Mouse (Mus musculus) adrenal gland, postnatal 25 days (tissue): ENCODE data around the gene Eml1. TPM values are rescaled to one million over a fixed set of nuclear protein-coding genes. Genes with fewer than 3 reads are reported as not detected.
A peak's percentile ranks its signal among the peaks of the same experiment; 100 is the strongest.

Source experiments
- DNase-seq: peaks from one replicate; pipeline ENCODE4 v3.0.0; 2021; ENCODE audit warnings: mixed read lengths
- total RNA-seq: library from RNA; stranded (reverse); gene quantifications from 2 replicates; pipeline ENCODE4 v1.2.3, GENCODE M21; 2021

The Eml1 gene
- total RNA-seq, 1 experiment from 2014 or later, result 15.5 TPM

DNA sequence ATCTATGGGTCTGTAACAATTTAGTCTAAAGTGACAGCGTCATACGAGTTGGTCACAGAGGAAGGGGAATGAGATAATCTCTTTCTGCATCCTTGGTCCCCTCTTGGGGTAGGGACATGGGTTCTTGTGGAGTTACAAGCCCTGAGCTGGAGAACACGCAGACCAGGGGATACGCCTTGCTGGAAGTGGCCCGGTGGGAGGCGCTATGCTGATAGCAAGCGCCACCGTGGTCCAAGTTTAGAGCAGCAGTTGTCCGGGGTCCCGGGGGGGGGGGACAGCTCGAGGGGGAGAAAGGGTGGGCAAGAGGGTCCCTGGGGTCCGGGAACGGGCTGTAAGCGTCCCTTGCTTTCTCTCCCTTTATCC is 51.7 kb downstream of the Eml1 start:
- peak; percentile 31 for DNase-seq

DNA sequence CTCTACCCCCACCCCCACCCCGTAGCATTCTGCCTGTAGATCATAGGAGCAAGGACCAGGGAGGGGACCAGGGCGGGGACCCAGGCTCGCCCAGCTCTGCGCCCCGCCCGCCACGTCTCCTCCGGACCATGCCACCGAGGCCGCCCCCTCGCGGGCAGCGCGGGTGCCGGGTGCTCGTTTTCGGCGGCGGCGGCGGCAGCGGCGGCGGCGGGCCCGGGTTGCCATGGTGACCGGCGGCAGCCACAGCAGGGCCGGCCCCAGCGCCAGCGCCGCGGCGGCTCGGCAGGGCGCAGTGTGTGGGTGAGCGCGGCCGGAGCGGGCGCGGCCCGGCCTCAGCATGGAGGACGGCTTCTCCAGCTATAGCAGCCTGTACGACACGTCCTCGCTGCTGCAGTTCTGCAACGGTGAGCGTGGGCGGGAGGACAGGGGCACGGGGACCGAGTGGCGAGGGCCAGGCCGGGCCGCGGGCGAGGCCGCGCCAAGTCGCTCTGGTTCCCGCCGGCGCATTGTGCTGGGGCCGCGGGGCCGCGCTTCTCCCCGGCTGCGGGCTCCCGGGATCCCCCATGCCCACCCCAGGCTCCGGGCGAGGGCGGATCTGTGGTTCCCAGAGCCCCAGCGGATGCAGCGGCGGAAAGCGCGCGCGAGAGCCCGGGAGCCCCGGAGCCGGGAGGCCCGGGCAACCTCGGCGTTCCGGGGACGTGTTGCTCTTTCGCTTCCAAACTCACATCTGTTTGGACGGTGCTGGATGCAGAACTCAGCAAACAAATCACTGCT is 52.3 kb downstream of the Eml1 start:
- peak; percentile 95 for DNase-seq

DNA sequence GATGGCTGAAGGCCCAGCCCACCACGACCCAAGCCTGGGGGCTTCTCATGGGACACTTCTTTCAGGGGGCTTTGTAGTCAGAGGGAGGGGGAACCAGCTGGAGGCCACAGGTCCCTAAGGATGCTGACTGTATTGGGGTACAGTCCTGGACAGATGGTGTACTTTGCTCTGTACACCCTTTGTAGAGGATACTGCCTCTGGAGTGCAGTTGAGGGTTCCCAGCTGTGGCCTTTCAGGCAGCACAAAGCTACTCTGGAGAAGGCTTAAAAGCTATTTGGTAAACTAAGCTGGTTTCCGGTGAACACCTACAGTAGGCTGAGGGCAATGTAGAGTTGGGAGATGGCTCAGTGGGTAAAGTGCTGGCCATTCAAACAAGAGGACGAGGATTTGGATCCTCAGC is 60.2 kb downstream of the Eml1 start:
- no peak for DNase-seq

DNA sequence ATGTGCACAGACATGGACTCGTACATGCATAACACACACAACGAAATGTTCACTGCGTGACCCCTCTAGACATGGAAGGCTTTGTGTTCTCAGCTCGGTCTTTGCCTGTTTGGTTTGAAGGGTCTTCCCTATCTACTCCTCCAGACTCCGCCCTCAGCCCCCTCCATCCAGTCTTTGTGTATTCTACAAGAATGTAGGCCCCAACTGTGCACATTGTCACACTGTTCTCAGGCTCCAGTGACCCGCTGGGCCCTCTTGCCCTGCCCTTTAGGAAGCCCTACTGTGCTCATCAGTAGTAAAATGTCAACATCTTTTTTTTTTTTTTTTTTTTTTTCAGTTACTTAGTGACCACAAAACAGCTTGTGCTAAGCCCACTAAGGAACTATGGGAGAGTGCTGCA is 61.0 kb downstream of the Eml1 start:
- DNase-seq, result no peak

DNA sequence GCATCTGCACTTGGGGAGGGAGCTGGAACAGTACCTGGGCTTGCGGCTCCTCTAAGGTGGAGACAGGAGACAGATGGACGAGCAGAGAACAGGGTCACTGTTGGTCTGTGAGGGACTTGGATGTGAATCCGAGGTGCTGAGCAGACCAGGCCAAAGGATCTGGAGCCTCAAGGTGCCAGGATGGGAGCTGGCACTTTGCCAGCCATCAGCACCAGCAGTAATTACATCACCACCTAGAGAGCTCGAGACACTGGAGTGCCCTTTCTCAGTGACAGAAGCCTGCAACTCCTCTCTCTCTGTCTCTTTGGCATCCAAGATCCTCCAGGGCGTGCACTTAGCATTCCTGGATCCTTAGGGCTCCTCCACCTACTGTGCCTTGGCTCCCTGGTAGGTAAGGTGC is 61.8 kb downstream of the Eml1 start:
- DNase-seq, result no peak

DNA sequence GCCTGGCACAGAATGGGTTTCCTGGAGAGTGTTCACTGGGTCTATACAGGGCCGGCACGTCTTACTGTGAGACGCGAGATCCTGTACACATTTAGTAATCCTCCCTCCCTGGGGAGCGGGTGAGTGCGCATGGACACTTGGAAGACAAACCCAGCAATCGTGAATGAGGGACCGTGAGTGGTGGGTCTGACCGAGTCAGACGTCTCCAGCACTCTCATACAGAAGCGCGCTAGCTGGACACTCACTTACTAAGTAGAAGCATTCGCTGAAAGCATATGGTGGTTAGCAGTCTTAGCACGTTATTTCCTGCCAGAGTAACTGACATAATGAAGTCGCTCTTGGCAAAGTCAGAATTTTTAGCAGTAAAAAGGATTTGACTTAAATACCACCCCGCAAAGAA is 62.3 kb downstream of the Eml1 start:
- DNase-seq, result no peak

DNA sequence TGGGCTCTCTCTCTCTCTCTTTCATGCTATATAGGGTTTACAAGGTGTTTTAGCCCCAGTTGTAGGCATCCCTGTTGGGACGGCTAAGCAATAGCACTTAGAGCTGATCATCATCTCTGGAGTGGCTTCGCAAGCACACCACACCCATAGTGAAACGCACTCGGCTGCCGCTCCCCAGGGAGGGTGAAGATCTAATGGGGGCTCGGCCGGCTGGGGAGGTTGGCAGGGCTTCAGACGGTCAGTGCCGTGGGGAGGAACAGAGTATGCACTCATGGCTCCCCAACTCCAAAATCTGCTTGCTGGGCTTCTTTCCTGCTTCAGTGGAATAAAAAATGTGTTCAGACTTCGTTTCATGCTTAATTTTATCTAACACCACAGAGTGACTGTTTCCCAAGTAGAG is 62.7 kb downstream of the Eml1 start:
- no peak for DNase-seq

DNA sequence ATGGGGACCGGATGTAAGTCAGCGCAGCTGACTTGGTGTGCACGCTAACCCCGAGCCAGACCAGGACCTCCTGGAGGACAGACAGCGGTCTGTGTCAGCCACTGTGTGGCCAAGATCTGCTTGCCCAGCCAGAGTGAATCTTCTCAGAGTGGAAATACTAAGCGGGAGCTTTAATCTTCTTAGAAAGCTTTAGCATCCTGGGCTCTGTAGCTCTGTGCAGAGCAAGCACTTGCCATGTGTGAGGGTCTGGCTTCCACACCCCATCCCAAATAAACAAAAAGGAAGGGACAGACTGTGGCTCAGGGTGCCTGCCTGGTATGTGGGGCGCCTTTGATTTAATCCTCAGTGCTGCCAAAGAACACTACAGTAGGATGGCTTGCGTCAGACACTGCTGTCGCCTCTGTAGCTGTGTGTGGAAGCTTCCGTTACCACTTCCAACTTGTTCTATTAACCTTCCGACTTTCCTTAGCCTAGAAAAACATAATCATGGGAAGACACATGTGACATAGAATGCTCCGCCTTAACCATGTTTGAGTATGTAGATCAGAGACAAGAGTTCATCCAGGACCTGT is 64.8 kb downstream of the Eml1 start:
- no peak for DNase-seq

DNA sequence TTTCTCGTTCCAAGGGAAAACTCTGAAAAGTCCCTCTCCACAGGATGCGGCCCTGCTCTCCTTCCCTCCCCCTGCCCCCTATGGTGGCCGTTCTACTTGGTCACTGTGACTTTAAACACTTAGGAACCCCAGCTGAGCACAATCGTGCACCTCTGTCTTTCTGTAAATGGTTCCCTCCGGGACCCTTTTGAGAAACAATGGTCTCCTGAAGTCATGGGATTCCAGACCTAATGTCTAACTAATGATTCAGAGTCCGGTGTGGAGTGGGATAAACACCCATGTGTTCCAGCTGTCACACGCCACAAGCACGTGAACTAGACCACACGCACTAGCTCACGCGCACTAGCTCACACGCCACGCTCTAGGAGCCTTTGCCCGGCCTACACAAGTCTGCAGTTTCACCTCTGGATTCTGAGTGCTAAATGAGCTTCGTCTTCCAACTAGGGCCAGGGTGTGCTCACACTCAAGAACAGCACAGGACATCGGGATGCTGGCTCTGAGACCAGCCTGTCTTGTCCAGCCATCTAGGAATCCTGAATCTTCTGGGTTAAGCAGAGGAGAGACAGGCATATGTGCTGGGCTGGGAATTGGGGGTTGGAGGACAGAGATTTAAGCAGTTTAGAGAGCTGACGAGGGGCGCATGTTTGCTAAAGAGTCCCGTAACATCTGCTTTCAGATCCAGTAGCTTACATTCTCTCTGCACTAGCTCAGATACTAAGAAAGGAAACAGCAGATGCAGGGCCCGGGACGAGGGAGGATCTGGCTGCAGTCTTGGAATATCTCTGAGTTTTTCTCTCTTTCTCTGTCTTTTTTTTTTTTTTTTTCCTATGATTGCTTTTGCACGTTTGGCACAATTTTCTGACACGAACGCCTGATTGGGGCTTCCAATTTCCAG is 65.5 kb downstream of the Eml1 start:
- DNase-seq, result no peak

DNA sequence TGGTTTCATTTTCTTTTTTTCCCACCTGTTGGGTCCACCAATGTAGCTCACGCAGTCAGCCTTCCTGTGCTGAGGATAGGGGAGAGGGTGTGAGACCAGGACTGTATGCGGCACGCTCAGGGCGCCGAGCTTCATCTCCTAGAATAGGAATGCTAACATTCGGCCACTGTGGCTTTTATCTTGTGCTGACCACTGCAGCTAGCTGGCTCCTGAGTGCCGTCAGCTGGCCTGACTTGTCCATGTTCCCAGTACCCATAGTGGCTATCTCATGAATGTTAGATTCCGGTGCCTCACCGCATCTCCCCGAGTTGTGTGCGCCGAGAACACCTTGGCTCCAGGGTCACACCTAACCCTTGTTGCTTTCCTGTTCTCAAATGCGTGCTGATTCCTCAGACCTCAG is 66.7 kb downstream of the Eml1 start:
- no peak for DNase-seq

DNA sequence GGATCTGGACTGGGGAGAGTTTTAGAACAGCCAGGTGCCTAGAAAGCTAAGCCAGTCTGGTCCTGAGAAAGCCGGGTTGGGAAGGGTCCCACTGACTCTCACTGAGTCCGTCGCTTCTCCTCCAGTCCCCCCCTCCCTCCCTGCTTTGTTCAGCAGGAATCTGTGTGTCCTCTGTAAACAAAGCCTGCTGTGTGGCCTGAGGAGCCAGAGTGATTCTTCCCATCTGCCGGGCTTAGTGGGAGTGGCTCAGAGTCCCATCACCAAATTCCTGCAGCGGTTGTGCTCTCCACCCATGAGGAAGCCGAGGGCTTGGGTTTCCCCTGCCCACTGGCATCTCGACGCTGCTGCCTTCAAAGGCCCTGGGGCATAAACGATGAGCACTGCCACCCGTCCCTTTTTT is 72.5 kb downstream of the Eml1 start:
- DNase-seq, result no peak

DNA sequence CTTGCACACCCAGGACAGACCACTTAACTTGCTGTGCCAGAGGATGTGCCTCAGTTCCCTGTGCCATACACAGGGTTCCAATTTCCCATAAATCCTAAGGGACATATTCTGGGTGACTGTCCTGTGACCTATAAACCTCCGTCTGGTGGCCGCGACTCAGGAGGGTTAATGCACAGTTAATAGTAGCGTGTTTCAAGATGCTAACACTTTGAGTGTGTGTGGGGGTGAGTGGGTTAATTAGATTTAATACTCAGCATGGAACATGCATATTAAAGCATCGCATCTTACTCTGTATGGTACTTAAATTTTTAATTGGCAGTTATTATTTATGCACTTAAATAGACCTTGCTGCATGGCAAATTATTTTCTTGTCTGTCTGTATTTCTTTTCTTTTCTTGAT is 73.0 kb downstream of the Eml1 start:
- DNase-seq, result no peak

DNA sequence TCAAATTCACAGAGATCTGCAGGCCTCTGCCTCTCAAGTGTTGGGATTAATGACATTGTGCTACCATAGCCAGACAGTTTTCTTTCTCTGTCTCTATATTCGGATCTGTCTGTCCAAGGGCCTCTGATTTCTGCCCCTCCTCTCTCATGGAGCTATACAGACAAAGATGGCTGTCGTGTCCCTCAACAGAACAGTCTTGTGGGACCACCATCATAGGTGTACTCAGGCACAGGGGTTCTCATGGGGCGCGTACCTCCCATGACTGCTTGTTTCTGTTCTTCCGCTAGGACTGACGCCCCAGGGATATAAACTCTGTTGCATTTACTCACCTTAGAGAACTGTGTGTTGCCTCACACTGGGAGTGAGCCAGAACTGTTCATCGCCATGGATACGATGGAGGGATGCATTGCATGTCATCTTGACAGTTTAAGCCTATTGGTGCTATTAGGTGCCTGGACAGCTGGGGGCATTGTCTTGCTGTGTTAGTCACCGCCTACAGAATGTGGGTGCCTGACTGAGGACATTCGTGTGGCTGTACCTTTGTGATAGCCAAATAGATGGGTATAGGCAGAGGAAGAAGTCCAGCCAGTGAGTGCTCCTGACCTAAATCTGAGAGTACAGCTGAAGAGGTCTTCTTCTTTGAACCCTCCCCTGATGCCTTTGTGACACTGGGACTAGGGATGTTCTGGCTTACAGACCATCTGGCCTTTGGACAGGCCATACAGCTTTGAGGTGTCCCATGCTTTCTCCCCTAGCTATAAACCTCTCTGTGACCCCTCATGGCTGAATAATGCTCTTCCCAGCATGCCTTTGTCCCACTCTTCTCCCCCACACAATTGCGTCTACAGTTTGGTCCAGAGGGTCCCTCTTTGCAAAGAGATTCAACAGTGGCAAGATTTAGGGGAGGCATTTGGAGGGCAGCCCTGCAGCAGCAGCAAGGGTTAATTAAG is 73.7 kb downstream of the Eml1 start:
- DNase-seq, result no peak

DNA sequence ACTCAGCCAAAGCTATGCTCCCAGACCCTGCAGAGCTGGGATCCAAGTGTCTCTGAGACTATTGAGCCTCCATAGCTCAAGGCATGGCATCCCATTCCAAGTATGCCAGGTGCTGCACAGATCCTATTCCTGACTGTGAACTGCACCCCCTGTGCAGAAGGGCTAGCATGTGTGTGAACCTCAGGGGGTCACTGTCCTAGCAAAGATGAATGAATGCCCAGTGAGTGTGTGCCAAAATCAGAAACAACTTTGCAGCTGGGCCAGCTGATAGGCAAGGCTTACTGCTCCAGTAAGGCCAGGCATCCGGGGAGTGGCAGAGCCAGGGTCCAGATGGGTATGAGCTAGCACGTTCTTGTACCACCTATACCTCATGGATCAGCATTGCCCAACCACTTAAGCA is 76.0 kb downstream of the Eml1 start:
- DNase-seq, result no peak

DNA sequence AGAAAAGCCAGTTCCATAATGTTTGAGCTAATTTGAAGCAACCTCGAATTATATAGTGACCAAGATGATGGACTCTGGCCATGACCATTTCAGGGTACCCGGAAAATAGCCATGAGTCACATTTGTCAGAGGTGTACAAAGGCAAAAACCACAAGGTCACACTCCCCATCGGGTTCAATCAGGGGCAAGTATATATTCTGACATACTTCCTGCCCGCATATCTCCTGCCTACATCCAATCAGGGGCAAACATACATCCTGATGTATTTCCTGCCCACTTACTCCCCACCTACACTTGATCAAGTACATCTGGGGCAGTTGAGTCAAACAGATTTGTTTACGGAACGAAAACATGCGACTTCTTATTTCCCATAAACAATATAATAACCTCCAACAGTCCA is 77.6 kb downstream of the Eml1 start:
- no peak for DNase-seq

DNA sequence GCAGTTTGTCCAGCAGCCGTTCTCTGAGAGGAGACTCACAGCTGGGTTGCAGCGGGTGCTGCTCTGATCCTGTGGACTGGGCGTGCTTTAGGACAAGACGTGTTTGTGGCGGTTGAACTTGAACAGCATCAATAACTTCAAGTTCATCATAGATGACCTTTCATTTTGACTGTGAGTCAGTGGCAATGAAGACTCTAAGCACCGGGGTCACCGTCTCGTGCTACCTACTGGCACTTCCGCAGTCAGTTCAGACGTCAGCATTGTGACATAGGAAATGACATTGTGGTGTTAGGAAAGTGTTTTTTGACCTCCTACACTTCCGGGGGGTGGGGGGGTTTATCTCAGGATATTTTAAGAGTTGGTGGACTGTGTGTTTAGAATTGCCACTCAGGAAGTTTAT is 79.2 kb downstream of the Eml1 start:
- peak; percentile 23 for DNase-seq

DNA sequence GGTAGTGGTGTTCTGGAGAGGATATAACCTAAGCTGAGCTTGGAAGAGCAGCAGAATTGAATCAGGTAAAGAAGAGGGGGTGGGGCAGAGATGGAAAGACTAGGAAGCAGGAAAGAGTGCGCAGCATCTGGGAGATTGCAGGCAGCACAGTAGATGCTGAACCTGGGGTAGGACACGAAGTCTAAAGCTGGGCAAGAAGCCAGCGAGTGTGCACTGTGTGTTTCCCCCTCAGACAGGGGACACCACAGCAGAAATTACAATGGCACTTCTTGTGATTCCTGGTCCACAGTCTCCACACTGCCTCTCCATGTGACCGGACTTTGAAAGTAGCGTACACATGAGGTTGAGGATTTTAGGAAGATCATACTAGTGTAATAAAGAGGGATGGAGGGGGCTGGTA is 79.8 kb downstream of the Eml1 start:
- DNase-seq, result no peak

DNA sequence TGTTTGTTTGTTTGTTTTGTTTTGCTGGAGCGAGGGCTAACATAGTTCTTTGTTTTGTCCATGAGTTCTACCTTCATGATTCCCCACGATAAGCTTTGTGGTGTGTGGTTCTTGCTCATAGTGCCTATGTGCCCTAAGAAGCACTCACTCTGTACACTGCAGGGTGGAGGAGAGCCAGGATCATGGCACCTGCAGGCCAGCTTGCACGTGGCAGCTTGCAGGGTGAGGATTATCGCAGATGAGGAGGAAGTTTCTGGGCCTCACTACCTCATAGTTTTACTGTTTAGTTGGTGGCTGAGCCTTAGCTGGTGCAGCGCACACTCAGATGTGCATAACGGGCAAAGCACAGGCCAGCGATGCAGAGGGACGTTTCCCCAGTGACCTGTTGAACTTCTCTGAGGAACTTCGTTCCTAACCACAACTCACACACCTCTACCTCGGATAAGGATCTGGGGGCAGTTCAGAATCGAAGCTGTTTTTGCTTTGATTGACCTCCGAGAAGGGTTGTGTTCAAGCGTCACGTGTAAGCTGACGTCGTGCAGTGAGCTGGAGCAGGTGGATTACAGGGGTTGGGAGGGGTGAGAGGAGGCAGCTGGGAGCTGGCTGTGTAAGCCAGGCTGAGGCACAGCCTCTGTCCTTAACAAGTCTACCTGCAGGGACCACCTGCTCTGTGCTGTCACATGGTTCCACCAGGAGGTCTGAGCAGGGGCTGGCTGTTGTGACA is 81.6 kb downstream of the Eml1 start:
- no peak for DNase-seq

DNA sequence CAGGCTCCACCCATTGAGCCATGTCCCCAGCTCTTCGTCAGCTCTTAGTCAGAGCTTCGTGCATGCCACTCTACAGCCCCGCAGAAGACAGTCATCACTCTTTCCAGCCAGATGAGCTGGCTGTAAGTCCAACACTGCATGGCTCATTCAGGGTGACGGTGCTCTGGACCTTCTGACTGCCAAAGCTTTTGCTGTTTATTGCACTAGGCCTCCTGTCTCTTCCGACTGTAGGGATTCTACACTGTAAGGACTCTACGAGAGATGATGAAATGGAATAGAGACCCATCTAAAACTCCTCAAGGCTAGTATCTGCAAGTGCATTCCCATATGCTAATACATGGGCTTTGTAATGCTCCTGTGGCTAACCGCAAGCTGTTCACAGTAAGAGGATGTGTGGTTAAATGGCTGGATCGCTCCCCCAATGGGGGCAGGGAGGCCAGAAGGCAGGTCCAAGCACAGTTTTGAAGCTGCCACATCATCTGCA is 82.8 kb downstream of the Eml1 start:
- peak; percentile 20 for DNase-seq

DNA sequence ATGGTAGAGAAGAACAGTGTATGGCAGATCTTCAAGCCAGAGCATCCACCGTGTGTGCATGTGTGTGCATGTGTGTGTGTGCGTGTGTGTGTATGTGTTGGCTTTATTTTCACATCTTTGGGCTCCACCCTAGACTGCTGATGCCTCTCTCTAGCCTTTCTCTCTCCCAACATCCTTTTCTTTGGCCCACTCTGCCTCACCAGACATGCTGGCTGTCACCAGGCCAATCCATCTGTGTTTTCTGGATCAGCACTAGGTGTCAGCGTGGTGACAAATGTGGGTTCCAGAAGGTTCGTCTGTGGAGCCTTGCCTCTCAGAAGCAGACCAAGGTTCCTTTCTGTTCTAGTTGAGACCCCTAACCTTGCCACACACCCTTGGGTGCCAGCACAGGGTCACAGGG is 84.2 kb downstream of the Eml1 start:
- no peak for DNase-seq

DNA sequence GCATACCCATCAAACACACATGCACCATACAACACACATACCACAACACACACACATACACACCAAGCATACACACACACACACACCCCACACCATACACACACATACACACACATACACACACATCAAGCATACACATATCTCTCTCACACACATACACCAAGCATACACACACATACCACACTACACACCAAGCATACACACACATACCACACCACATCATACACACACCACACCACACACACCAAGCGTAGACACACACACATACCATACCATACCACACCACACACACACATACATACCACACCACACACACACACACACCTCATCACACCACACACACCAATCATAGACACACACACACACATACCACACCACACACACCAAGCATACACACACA is 102.1 kb downstream of the Eml1 start:
- no peak for DNase-seq
